Mouse (Mus musculus) hindlimb bud, embryonic 11.5 days (tissue): Measurements from ENCODE around the gene Dpm3.

Experiments used
- DNase-seq: peaks from one replicate; pipeline ENCODE4 v3.0.0-alpha.2; 2012; ENCODE audit warnings: low read depth, low spot score; ENCODE audit errors: extremely low spot score

The Dpm3 gene

DNA sequence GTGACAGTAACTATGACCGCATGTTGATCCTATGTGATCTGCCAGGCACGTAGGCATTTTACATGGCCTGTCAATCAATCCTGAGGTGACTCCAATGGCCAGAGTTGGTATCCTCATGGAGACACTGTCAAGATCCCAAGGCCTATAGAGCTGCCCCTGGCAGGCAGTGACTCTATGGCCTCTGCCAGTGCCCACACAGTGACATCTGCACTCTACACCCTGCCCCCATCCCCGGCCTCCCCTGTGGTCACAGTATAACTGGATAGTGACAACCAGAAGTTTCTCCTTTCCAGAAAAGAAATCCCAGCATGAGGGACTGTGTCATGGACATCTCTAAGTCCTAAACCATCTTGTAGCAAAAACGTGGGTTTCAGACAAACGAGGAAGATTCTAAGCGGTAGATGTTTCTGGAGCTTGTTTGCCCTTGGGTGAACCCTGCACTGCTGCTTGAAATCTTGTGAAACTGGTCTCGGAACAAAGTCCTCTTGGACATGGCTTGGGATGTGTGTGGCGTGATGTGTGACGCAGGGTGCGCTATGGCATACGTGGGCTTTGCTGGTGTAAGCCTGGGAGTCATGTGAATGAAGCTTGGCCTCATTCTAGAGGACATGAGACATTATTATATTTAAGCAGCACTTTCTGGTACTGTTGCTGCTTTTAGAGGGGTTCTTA lies 34.2 kb downstream of the Dpm3 start:
- no peak for DNase-seq

DNA sequence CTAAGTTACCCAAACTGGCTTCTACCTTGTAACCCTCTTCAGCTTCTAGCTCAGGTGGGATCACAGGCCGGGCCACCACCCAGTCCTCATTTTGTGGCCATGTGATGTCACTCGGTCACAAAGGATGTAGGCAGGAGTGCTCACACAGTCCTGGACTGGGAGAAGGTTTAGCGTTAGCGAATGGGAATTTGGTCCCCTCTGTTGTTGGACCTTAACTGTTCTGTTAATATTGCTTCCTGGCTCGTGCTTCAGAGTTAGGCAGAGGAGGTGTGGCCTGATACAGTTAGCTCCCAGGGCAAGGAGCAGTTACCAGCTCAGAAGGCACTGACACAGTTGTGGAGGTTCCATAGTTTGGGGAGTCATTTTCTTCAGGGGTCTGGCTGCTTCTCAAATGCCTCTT lies 35.0 kb downstream of the Dpm3 start:
- DNase-seq: no peak

DNA sequence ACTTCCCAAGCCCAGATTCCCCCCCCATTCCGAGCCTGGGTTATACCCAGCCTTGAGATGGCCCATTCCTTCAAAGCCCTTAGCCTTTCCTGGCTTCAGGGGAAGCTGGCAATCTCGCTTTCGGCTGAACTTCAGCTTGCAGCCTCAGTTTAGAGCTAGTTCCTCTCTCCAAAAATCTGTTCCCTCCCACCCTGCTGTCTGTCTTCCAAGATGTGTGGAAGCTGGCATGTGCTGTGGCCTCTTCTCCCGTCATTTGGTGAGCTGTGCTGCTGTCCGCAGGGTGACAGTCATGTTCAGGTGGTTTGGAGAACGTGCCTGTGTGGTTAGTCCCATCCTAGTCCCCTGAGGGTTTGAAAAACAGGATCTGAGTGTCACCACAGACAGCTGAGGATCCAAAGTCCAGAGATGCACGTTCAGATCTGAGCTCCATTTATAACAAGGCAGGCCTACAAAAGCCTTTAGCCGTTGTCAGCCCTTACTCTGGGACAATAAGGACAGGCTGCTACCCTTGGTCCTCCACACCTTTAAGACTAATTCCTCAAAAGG lies 36.6 kb downstream of the Dpm3 start:
- no peak for DNase-seq

DNA sequence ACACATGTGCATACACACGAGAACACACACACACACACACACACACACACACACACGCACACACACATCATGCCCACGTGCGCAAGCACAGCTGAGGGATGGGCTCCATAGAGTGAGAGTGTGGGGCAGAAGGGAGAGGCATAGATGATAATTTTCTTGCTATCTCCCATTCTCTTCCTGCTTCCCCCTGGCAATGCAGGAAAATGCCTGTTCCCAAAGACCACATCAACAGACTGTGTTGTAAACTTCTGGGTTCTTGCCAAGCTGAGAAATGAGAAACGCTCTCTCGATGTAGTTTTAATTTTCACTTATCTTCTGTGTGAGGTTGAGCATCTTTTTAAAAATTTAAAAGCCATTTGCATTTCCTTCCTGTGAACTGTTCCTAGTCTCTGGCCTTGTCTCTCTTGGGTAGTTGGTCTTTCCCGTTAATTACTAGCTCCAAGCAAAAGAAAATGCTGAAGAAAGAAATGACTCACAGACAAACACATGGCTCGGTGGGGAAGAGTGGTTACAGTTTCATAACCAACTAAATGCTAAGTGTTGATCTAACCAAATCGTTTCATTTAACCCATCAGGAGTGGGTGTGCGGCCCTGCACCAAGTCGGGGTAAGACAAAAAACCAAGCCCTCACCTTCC lies 37.7 kb downstream of the Dpm3 start:
- no peak for DNase-seq

DNA sequence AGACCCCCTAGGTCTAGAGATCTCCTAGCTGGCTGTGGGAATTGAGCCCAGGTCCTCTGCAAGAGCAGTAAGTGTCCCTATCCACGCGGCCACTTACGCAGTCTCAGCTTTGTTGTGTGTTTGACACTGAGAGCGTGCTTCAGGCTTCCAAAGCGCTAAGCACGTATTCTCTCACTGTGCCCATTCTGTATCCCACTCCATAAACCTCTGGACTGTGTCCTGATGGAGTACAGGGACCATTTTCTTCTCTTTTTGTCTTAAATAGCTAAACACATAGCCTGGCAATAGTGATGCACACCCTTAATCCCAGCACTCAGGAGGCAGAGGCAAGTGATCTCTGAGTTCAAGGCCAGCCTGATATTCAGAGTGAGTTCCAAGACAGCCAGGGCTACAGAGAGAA lies 39.8 kb downstream of the Dpm3 start:
- no peak for DNase-seq

DNA sequence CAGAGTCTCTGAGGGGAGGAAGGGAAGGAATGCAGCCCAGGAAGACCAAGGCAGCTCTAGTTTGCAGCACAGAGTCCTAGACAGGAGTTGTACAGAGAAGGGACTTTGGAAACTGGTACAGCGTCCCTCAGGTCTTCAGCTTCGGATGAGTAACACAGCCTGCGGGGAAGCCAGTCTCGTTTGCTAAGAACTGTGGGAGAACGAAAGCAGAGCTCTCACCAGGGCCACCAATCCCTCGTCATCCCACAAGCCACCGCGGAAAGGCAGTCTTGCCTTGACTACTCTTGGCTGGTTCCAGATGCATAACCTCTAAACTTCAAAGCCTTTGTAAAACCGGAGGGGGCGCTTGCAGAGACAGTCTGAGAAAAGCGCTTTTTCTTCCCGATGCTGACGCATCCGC lies 40.3 kb downstream of the Dpm3 start:
- DNase-seq: no peak

DNA sequence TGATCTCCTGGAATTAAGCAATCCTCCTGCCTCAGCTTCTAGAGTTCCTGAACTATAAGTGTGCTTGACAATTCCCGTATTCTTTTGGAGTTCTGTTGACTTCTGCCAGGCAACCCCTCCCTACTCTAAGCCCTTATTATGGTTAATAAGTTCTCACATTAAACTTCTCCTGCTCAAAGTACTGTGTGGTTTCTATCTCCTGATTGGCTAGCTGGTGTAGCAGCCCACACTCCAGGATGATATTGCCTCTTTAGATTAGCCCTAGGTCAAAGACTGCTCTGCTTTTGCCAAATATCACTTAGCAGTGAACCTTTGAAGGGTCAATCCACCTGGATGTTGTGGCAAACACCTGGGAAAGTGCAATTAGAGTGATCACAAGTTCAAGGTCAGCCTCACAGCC lies 40.9 kb downstream of the Dpm3 start:
- no peak for DNase-seq

DNA sequence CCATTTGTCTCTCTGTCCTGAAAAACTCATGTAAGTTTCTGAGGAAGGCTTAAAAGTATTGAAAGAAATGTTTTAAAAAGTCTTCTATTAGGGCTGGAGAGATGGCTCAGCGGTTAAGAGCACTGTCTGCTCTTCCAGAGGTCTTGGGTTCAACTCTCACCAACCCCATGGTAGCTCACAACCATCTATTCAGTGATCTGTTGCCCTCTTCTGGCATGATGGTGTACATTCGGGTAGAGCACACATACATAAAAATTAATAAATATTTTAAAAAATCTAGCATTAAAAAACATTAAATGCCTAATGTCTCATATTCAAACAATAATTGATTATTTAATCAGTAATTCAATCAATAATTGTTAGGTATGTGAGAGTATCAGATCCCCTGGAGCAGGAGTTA lies 41.4 kb downstream of the Dpm3 start:
- DNase-seq: no peak

DNA sequence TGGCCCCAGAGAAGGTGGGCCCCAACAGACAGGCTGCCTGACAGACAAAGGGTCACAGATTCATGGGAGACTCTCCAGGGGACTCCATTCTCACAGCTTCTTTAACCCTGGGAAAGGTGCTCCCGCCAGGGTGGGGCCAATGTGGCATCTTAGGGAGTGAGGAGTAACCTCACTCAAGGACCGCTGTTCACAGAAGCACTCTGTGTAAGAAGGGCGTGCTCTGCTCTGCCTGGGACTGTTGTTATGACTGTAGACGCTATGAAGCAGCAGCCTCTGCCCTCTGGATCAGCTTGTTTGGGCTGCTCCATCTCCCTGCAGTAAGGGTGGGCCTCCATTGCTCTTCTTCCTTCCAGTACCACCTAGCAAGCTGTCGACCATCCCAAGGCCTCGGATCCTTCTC lies 45.3 kb downstream of the Dpm3 start:
- no peak for DNase-seq

DNA sequence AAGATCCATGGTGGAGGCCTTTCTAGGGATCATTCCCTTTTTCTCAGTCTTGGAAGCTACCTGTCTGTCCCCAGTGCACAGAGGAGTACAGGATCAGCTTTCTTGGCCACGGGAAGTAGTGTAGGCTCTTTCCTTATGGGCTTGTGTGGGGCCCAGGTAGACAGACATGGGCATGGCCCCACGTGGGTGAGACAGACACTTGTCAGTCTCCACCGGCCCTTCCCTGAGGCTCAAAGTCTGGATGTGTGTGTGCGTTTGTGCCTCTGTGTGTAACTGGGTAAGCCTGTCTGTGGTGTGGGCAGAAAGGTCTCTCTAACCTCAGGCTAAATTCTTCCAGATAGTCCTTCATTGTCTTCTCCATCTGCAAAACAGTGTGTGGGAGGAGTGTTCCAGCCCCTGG lies 45.9 kb downstream of the Dpm3 start:
- no peak for DNase-seq

DNA sequence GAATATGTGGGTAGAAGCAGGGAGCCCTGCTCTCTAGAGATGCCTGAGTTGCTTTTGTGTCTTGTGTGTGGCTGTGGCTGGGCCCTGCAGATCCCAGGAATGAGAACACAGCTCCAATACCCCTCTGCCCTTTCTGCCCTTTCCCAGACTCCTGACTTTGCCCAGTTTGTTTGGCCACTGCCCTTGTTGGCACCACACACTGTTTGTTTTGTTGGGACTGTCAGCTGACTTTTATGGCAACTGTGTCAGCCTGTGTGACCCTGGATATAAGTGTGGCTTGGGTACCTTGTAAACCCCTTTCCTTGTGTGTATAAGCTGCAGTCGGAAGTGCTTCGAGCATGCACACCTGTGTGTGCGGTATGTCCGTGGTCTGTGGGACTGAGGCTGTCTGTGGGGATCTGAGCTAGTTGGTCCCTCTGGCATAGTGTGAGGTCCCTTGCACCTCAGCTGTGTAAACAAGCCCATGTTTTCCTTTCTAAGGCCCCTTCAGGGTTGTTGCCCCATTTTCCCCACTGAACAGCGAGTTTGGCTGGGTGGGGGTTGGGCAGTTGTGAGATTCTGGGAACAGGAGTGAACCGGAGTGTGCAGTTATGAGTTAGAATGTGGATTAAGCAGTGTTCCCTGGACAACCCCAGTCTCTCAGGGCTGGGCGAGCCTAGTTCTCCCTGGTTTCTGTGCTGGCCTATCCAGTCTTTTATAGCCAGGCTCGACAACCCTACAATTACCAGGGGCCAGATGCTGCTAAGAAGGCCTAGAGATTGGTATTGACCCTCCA lies 46.6 kb downstream of the Dpm3 start:
- no peak for DNase-seq

DNA sequence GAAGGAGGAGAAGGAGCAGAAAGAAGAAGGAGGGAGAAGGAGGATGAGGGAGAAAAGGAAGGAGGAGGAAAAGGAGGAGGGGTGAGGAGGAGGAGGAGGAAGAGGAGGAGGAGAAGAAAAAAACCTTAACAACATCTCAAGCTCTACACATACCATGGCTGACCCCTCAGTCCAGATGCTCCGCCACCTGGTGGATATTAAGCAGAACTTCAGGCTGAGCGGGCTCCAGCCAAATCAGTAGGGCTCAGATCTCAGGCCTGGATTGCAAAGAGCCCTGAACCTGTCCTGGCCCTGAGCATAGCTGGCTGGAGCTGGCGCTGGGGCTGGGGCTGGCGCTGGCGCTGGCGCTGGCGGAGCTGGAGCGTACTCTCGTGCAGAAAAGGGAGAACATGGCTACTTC lies 48.9 kb downstream of the Dpm3 start:
- DNase-seq: no peak

DNA sequence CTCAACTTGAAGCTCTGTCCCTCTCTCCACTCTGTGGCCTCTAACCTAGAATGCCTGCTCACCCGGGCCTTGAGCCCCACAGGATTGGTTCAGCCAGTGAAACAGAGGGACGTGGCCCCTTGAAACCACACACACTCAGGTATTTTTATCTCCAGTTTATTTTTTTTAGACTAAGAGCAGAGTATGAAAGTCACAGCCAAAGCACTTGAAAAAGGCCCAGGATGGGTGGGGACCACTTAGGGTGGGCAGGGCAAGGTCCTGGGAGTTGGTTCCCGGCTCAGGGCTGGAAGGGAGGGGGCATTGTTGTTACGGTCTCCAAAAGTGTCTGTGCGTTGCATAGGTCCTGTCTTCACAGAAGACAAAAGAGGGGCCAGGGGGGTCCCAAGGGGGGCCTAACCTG lies 55.2 kb downstream of the Dpm3 start:
- DNase-seq: no peak

DNA sequence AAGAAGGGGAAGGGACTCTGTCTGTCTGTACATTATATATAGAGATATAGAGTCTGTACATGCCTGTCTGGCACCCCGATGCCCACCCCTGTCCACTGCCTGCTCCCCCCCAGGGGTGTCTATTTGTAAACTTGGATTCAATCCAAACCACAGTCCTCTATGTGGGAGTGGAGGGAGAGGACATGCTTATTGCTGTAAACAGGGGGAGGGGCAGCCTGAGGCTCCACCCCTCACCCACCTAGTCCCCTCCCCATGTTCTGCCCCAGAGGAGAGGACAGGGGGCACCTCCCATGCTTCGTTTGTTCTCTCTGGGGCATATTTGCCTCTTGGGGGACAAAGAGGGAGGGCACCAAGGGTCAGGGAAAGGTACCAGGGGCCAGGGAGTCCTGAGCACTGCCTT lies 55.6 kb downstream of the Dpm3 start:
- DNase-seq: no peak

DNA sequence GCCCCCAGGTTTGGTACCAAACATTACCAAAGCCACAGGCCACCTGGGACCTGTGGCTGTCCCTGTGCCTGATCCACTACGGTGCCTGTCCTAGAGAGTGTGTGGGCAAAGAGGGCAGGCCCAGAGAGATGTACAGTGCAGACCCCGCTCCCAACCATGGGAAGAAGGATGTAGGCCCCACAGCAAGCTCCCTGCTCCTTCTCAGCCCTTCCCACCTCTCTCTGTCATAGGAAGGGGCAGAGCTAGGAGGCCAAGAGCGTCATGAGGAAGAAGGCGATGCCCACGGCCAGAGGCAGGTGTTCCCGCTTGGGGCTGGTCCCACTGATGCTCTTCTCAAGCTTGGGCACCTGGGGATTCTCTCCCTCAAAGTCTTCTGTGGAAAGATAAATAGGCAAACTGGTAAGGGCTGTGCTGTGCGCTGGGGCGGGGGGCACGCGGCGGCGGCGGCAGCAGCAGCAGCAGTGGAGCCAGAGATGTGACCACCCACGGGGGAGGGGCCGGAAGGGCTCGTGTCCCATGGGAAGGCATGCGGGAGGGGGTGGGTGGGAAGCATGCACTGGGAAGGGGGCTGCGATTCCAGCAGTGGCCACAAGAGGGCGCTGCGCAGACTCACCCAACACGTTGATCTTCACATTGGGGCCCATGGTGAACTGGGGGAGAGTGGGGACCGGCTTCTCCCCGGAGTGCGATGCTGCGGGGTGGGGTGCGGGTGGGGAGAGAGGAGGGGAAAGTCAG lies 56.2 kb downstream of the Dpm3 start:
- no peak for DNase-seq

DNA sequence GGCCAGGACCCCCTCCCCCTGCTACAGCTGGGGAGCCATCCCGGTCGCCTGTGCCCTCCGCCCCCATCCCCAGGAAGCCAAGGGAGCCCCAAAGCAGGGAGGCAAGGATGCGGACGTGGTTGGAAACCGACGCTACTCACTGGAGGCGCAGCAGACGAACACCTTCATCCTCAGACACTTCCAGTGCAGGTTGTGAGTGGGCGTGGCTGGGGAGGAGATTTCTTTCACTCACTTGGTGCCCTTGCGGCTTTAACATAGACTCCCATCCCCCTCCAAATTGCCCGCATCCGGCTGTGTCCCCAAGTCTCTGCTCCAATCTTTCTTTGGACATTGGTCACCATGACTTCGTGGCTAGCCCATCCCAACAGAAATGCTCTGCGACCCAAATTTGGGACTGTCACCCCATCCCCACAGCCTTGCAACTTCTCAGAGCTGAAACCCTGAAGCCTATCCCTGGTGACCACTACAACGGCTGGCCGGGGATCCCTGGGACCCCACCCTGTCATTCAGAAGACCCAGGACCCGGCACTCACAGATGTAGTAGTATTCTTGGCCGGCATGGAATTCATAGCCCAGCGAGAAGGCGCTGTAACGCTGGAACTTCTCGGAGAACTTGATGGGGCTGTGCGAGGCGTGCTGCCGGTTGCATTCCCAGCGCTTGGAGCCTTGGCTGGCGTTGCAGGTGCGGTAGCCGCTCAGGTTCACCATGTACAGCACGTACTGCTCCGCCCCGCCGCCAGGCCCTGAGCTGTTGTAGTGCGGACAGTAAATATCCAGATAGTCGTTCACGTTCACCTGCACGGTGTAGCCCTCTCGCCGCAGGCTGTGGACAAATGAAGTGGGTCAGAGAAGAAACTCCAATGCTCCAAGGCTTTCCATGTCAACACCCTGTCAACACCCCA lies 57.0 kb downstream of the Dpm3 start:
- no peak for DNase-seq
